Mouse (Mus musculus): ENCODE measurements around the gene Tfip11. TPM values are rescaled to one million over a fixed set of nuclear protein-coding genes. Genes with fewer than 3 reads are reported as not detected.
"Not testable (repeated sequence)": the region's sequence is repeated elsewhere in the genome, so short reads cannot be mapped to it uniquely, and the experiment has no call there.

Gene Tfip11
- polyA plus RNA-seq, 1 experiment: 31.7 TPM

GRCm38 (mm10) chr5:112302310-112302709, 23.8 kb upstream of the Tfip11 start:
- Histone ChIP-seq H3ac (ENCODE audit: control insufficient read depth, insufficient read length) (no peak overlapping the region), H3K36me3 (ENCODE audit: control insufficient read depth, insufficient read depth) (no peaks in the 10 kb centered on the region), H3K4me3 (no peak overlapping the region), H3K4me2 (ENCODE audit: low read depth) (no peak overlapping the region), H3K27me3 (ENCODE audit: control insufficient read depth, insufficient read depth, insufficient read length) (no peaks in the 10 kb centered on the region), H3K79me2 (ENCODE audit: control insufficient read depth, insufficient read depth) (peaks cover 64% of the 10 kb centered on the region)
- TF ChIP-seq CEBPB (IDR thresholded peaks at IDR 0.05; ENCODE audit: insufficient read depth, poor library complexity, severe bottlenecking): no peak
- no peak for TF ChIP-seq E2F4 (IDR thresholded peaks at IDR 0.05; ENCODE audit: insufficient read depth)
- TF ChIP-seq POLR2AphosphoS2 (IDR thresholded peaks at IDR 0.05; ENCODE audit: insufficient read length, low read depth): no peak
- no peak for TF ChIP-seq POLR2A (IDR thresholded peaks at IDR 0.05; ENCODE audit: insufficient read length, low read depth)
- TF ChIP-seq TCF12 (IDR thresholded peaks at IDR 0.05; ENCODE audit: insufficient read depth, poor library complexity, severe bottlenecking): no peak
- no peak for TF ChIP-seq USF1 (IDR thresholded peaks at IDR 0.05; ENCODE audit: low read depth)
- TF ChIP-seq MAX (IDR thresholded peaks at IDR 0.05; ENCODE audit: low read depth): no peak
- TF ChIP-seq MYOD1 (IDR thresholded peaks at IDR 0.05; ENCODE audit: control insufficient read depth in 1 of 3, insufficient read length in 2 of 3, low read depth in 2 of 3): no peak
- TF ChIP-seq SRF (IDR thresholded peaks at IDR 0.05; ENCODE audit: control insufficient read depth, insufficient read length, low read depth): no peak
- no peak for TF ChIP-seq REST (IDR thresholded peaks at IDR 0.05; ENCODE audit: insufficient read depth, insufficient read length)
- TF ChIP-seq TCF3 (IDR thresholded peaks at IDR 0.05; ENCODE audit: insufficient read length, low read depth): no peak
- TF ChIP-seq MYOG (IDR thresholded peaks at IDR 0.05; ENCODE audit: control insufficient read depth in 1 of 3, insufficient read depth in 1 of 3, insufficient read length in 2 of 3, low read depth in 2 of 3): no peak

DNA sequence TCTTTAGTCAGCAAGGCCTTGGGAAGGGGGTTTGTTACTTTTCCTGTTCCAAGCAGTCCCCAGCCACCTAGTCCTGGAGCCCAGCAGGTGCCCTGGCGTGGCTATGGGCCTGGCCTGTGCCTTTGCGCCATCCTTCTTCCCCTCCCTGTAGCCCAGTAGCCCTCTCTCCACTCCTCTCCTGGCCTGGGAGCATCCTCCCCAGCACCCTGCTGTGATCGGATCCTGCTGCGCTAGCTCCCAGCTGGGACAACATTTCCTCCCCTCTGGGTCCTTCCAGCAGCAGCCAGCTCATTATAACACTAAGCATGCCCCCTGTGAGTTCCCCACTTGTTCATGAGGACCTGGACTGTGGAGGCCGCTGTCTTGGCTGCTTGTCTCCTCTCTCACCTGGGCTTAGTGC, 20.3 kb upstream of the Tfip11 start:
- no peaks in the 10 kb centered on the region for H3K27me3 ChIP-seq (ENCODE audit: control insufficient read depth, insufficient read depth, insufficient read length)
- H3K79me2 ChIP-seq (ENCODE audit: control insufficient read depth, insufficient read depth): peaks cover 29% of the 10 kb centered on the region
- H3ac ChIP-seq (ENCODE audit: control insufficient read depth, insufficient read length): no peak overlapping the region
- no peaks in the 10 kb centered on the region for H3K36me3 ChIP-seq (ENCODE audit: control insufficient read depth, insufficient read depth)
- TF ChIP-seq E2F4 (IDR thresholded peaks at IDR 0.05; ENCODE audit: insufficient read depth) (no peak), USF1 (IDR thresholded peaks at IDR 0.05; ENCODE audit: low read depth) (no peak), REST (IDR thresholded peaks at IDR 0.05; ENCODE audit: insufficient read depth, insufficient read length) (no peak), POLR2AphosphoS2 (IDR thresholded peaks at IDR 0.05; ENCODE audit: insufficient read length, low read depth) (no peak), POLR2A (IDR thresholded peaks at IDR 0.05; ENCODE audit: insufficient read length, low read depth) (no peak), MYOD1 (IDR thresholded peaks at IDR 0.05; ENCODE audit: control insufficient read depth in 1 of 3, insufficient read length in 2 of 3, low read depth in 2 of 3) (no peak), SRF (IDR thresholded peaks at IDR 0.05; ENCODE audit: control insufficient read depth, insufficient read length, low read depth) (no peak), MAX (IDR thresholded peaks at IDR 0.05; ENCODE audit: low read depth) (no peak), TCF12 (IDR thresholded peaks at IDR 0.05; ENCODE audit: insufficient read depth, poor library complexity, severe bottlenecking) (no peak), CEBPB (IDR thresholded peaks at IDR 0.05; ENCODE audit: insufficient read depth, poor library complexity, severe bottlenecking) (no peak), MYOG (IDR thresholded peaks at IDR 0.05; ENCODE audit: control insufficient read depth in 1 of 3, insufficient read depth in 1 of 3, insufficient read length in 2 of 3, low read depth in 2 of 3) (no peak), TCF3 (IDR thresholded peaks at IDR 0.05; ENCODE audit: insufficient read length, low read depth) (no peak)
- H3K4me3 ChIP-seq: no peak overlapping the region
- no peak overlapping the region for H3K4me2 ChIP-seq (ENCODE audit: low read depth)

GRCm38 (mm10) chr5:112313222-112313885, 12.8 kb upstream of the Tfip11 start:
- Histone ChIP-seq H3K4me2 (ENCODE audit: low read depth) (no peak overlapping the region), H3K4me3 (no peak overlapping the region), H3K27me3 (ENCODE audit: control insufficient read depth, insufficient read depth, insufficient read length) (no peaks in the 10 kb centered on the region), H3K79me2 (ENCODE audit: control insufficient read depth, insufficient read depth) (no peaks in the 10 kb centered on the region), H3K36me3 (ENCODE audit: control insufficient read depth, insufficient read depth) (peaks cover 28% of the 10 kb centered on the region), H3ac (ENCODE audit: control insufficient read depth, insufficient read length) (no peak overlapping the region)
- TF ChIP-seq MYOG (IDR thresholded peaks at IDR 0.05; ENCODE audit: control insufficient read depth in 1 of 3, insufficient read depth in 1 of 3, insufficient read length in 2 of 3, low read depth in 2 of 3): no peak
- no peak for TF ChIP-seq USF1 (IDR thresholded peaks at IDR 0.05; ENCODE audit: low read depth)
- TF ChIP-seq POLR2AphosphoS2 (IDR thresholded peaks at IDR 0.05; ENCODE audit: insufficient read length, low read depth): no peak
- TF ChIP-seq POLR2A (IDR thresholded peaks at IDR 0.05; ENCODE audit: insufficient read length, low read depth): no peak
- no peak for TF ChIP-seq E2F4 (IDR thresholded peaks at IDR 0.05; ENCODE audit: insufficient read depth)
- no peak for TF ChIP-seq REST (IDR thresholded peaks at IDR 0.05; ENCODE audit: insufficient read depth, insufficient read length)
- no peak for TF ChIP-seq CEBPB (IDR thresholded peaks at IDR 0.05; ENCODE audit: insufficient read depth, poor library complexity, severe bottlenecking)
- TF ChIP-seq MAX (IDR thresholded peaks at IDR 0.05; ENCODE audit: low read depth): no peak
- no peak for TF ChIP-seq TCF12 (IDR thresholded peaks at IDR 0.05; ENCODE audit: insufficient read depth, poor library complexity, severe bottlenecking)
- TF ChIP-seq MYOD1 (IDR thresholded peaks at IDR 0.05; ENCODE audit: control insufficient read depth in 1 of 3, insufficient read length in 2 of 3, low read depth in 2 of 3): no peak
- TF ChIP-seq SRF (IDR thresholded peaks at IDR 0.05; ENCODE audit: control insufficient read depth, insufficient read length, low read depth): no peak

GRCm38 (mm10) chr5:112316468-112316867, 9.7 kb upstream of the Tfip11 start:
- H3ac ChIP-seq (ENCODE audit: control insufficient read depth, insufficient read length): no peak overlapping the region
- TF ChIP-seq POLR2AphosphoS2 (IDR thresholded peaks at IDR 0.05; ENCODE audit: insufficient read length, low read depth) (peak; percentile 30), TCF12 (IDR thresholded peaks at IDR 0.05; ENCODE audit: insufficient read depth, poor library complexity, severe bottlenecking) (no peak), MAX (IDR thresholded peaks at IDR 0.05; ENCODE audit: low read depth) (no peak)
- H3K4me2 ChIP-seq (ENCODE audit: low read depth): no peak overlapping the region
- no peak overlapping the region for H3K4me3 ChIP-seq
- no peaks in the 10 kb centered on the region for H3K27me3 ChIP-seq (ENCODE audit: control insufficient read depth, insufficient read depth, insufficient read length)
- peaks cover 23% of the 10 kb centered on the region for H3K36me3 ChIP-seq (ENCODE audit: control insufficient read depth, insufficient read depth)
- no peaks in the 10 kb centered on the region for H3K79me2 ChIP-seq (ENCODE audit: control insufficient read depth, insufficient read depth)

DNA sequence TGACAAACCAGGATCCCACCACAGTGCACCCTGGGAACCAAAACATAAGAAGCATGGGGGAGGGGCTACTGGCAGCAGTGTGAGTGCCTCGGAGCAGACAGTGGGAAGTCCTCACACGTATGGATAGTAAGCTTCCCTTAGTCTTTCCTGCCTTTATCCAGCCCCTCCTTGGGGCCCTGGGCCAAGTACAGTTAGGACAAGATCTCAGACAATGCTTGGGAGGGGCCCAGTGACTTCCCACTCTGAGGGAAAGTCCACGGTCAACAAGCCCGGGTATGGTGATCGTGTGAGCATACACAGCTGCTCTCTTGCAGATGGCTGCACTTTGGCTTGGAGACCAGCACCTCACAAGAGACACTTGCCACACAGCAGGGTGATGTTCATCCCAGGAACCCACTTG, 8.8 kb upstream of the Tfip11 start:
- Histone ChIP-seq H3ac (ENCODE audit: control insufficient read depth, insufficient read length) (no peak overlapping the region), H3K27me3 (ENCODE audit: control insufficient read depth, insufficient read depth, insufficient read length) (no peaks in the 10 kb centered on the region), H3K4me3 (no peak overlapping the region), H3K4me2 (ENCODE audit: low read depth) (no peak overlapping the region), H3K36me3 (ENCODE audit: control insufficient read depth, insufficient read depth) (peaks cover 19% of the 10 kb centered on the region), H3K79me2 (ENCODE audit: control insufficient read depth, insufficient read depth) (no peaks in the 10 kb centered on the region)
- TF ChIP-seq MYOG (IDR thresholded peaks at IDR 0.05; ENCODE audit: control insufficient read depth in 1 of 3, insufficient read depth in 1 of 3, insufficient read length in 2 of 3, low read depth in 2 of 3): no peak
- no peak for TF ChIP-seq TCF12 (IDR thresholded peaks at IDR 0.05; ENCODE audit: insufficient read depth, poor library complexity, severe bottlenecking)
- no peak for TF ChIP-seq E2F4 (IDR thresholded peaks at IDR 0.05; ENCODE audit: insufficient read depth)
- no peak for TF ChIP-seq MYOD1 (IDR thresholded peaks at IDR 0.05; ENCODE audit: control insufficient read depth in 1 of 3, insufficient read length in 2 of 3, low read depth in 2 of 3)
- TF ChIP-seq SRF (IDR thresholded peaks at IDR 0.05; ENCODE audit: control insufficient read depth, insufficient read length, low read depth): no peak
- TF ChIP-seq TCF3 (IDR thresholded peaks at IDR 0.05; ENCODE audit: insufficient read length, low read depth): no peak
- TF ChIP-seq REST (IDR thresholded peaks at IDR 0.05; ENCODE audit: insufficient read depth, insufficient read length): no peak
- TF ChIP-seq POLR2AphosphoS2 (IDR thresholded peaks at IDR 0.05; ENCODE audit: insufficient read length, low read depth): peak; percentile 53
- no peak for TF ChIP-seq MAX (IDR thresholded peaks at IDR 0.05; ENCODE audit: low read depth)

GRCm38 (mm10) chr5:112319343-112319742, 6.8 kb upstream of the Tfip11 start:
- H3K36me3 ChIP-seq (ENCODE audit: control insufficient read depth, insufficient read depth); H3K27me3 ChIP-seq (ENCODE audit: control insufficient read depth, insufficient read depth, insufficient read length); H3ac ChIP-seq (ENCODE audit: control insufficient read depth, insufficient read length); H3K79me2 ChIP-seq (ENCODE audit: control insufficient read depth, insufficient read depth); H3K4me3 ChIP-seq; H3K4me2 ChIP-seq (ENCODE audit: low read depth): not testable (repeated sequence)
